Mouse (Mus musculus): ENCODE results near the gene Atad5.

Atad5 gene

DNA sequence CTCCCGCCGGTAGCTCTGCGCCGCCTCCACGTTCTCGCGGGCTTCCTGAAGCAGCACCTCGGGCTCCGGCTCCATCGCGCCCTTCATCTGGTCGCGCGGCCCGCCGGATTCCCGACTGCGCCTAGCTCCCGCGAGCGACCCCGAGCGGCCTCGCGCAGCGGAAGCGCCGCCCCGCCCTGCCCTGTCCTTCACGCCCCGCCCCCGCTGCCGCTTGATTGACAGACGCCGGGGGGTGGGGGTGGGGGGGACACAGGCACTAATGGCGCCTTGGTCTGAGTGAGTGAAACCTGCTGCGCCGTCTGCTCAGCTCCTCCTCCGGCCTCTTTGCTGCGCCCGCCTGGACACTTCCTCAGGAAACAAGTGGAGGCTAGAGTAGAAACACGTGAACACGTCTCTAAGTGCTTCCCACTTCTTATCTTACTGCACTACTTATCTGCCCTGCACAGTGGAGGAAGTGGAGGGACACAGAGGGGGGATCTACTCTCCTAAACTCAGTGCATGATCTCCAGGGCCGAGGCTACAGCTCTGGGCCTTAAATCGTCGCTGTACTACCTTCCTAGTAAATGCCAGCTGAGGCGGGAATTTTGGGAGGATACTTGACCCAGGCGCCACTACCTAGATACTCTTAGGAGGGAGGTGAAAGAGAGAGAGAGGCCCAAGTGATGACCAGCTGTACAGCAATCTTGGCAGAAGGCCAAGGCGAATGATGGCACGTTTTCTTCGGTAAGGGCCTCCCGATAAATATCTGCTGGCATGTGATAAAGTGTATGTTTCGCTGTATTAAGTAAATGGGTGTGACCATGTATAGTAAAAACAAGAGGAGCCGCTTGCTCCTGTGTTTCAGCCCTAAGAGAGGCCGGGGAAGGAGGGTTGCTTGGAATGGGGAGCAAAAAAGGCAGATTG lies 8.1 kb upstream of the Atad5 start, which contains the start of gene Crlf3:
Crlf3 (minus strand) TSS at position 166 of the 903 bp plus-strand sequence.
- peak; percentile 89 to 91 for DNase-seq (ENCODE audit: low spot score in 2 of 2)

DNA sequence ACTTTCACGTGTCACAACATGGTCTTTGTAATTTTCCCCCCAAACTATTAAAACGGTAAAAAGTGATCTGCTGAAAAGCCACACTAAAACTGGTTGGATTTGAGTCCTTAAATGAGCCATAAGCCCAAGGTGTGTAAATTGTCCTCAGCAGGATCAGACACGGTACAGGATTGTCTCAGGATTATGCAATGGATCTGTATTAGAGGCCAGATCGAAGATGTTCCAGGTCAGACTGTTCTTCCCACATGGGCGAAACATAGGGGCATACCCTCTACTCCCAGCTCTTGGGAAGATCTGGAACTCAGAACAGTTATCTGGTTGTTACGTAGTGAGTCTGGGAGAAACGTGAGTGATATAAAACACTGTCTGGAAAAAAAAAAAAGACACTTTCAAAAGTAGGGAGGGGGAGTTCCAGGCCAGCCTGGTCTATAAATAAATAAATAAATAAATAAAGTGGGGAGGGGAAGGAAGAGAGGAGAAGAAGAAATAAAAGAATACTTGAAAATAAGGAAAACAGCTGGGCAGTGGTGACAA lies 7.3 kb upstream of the Atad5 start:
- DNase-seq (ENCODE audit: low spot score in 2 of 2) = no peak

GRCm38 (mm10) chr11:80085356-80086055 lies 3.7 kb upstream of the Atad5 start:
- no peak for DNase-seq (ENCODE audit: low spot score in 2 of 2)

GRCm38 (mm10) chr11:80086844-80087243 lies 2.4 kb upstream of the Atad5 start:
- peak; percentile 73 to 88 for DNase-seq (ENCODE audit: low spot score in 2 of 2)

- DNase-seq (ENCODE audit: low spot score in 2 of 2) = no peak
These were observed 616 bp downstream of the Atad5 start for GRCm38 (mm10) chr11:80089817-80090214.

GRCm38 (mm10) chr11:80090555-80091164 lies 1.5 kb downstream of the Atad5 start:
- no peak for DNase-seq (ENCODE audit: low spot score in 2 of 2)

DNA sequence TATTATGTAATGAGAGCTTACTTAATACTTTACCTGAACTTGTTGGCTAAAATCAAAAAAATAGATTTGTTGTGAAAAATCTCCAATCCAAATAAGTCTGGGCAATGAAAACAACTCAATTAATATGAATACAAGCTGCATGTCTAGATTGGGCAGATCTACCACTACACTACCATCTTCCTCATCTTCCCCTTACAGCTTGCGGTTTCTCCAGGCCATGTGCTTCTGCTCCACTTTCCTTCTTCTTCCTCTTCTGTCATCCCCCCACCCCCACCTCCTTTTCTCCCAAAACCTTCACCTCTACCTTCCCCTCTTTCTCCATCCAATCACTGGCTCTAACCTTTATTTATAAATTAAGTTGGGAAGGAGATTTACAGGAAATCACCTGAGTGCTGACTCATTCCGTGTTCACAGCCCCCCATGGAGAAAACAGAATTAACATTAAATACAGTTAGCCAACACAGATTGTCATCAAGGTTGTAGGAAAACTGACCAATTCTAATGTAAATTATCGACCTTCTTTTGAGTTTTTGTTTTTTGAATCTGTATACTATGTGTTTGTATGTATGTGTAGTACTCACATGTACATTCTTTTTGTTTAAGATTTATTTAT lies 9.3 kb downstream of the Atad5 start:
- no peak for DNase-seq (ENCODE audit: low spot score in 2 of 2)

DNA sequence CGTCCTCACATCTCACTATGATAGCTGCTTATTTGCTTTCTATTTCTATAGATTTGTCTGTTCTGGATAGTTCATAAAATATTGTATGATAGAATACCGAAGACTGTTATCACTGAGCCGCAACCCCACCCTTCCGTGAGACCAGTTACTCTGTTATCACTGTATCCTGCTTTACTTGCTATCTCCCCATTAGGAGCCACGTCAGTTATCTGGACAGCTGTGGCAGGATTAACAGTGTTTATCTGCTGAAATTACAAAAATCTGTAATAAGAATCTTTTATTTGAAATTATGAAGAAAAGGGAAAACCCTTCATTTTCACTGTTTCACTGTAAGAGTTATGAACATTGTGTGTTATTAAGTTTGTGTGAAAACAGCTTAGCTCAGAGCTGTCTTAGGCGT lies 12.1 kb downstream of the Atad5 start:
- DNase-seq (ENCODE audit: low spot score in 2 of 2) = no peak

- DNase-seq (ENCODE audit: low spot score in 2 of 2) = no peak
These were observed 15.2 kb downstream of the Atad5 start for GRCm38 (mm10) chr11:80104407-80104806.

DNA sequence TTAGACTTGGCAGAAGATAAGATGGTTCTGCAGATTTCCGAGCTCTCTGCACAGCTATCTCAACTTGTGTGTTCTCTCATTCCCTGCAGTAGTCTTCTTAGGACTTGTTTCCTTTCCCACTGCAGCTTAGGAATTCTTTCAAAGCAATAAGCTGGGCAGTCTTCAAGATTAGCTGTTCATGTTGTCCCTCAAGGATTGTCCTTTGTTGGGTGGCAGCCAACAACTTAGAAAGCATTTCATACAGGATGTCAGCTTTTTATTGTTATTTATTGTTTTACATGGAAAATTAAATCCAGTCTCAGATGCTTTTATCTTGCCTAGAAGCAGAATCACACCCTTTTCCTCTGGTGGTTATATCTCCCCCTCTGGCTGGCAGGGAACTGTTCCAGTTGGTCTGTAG lies 27.2 kb downstream of the Atad5 start:
- no peak for DNase-seq (ENCODE audit: low spot score in 2 of 2)

- DNase-seq (ENCODE audit: low spot score in 2 of 2) = no peak
These were observed 42.9 kb downstream of the Atad5 start for GRCm38 (mm10) chr11:80132050-80132449.

DNA sequence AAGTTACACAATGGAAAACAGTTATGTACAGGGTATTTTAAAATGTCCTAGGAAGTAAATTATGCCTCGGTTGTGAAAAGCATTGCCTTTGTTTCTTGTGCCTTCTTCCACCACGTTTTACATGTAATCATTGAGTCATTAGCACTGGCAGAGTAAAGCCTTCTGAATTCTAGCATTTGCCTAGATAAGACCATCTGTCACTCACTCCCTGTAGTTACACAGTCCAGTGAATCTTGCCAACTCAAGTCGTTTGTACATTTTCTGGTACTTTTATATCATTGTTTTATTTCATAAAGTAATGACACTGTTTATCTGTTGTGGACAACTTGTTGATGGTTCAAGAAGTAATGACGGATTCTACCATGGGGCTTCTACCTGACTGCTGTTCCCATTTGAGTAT lies 45.5 kb downstream of the Atad5 start:
- DNase-seq (ENCODE audit: low spot score in 2 of 2) = no peak

DNA sequence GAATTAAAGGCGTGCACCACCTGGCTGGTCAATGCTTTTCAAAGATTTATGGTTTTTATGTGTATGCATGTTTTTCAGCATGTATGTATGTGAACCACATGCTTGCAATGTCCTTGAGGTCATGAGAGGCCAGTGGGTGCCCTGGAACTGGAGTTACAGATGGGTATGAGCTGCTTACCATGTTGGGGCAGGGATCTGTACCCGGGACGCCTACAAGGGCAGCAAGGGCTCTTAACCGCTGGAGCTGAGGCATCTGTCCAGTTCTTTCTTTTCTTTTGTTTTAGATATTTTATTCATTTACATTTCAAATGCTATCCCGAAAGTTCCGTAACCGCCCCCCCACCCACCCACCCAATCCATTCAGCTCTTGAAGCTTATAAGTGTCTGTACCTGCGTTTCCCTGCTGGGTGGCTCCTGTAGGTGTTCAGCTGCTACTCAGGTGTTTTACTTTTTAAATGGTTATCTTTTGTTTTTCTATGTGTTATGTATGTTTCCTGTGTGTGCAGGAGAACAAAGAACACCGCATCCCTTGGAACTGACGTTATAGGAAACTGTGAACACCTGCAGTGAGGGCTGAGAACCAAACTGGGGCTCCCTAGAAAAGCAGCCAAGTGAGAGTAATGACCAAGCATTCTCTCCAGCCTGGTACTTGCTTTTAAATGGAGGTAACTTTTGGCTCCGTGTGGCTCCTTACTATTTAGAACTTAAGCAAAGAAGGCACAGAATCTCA lies 46.9 kb downstream of the Atad5 start:
- DNase-seq (ENCODE audit: low spot score in 2 of 2) = no peak

DNA sequence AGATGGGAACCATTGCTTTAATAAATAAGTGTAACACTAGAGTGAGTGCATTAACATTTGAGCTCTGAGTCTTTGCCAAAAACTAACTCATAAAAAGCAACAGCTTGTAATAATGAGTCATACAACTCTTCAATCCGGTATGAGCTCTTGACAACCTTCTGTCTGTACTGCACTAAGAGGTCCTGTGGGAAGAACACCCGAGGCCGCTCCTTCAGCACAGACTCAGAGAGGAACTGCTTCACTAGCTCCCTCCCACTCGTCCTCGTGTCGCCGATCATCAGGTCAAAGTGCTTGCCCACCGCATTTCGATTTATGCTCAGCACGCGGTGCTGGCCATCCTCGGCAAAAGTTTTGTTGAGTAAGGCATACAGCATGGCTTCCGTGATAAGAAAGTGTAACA lies 47.6 kb downstream of the Atad5 start:
- DNase-seq (ENCODE audit: low spot score in 2 of 2) = no peak

GRCm38 (mm10) chr11:80137773-80138172 lies 48.6 kb downstream of the Atad5 start:
- no peak for DNase-seq (ENCODE audit: low spot score in 2 of 2)

DNA sequence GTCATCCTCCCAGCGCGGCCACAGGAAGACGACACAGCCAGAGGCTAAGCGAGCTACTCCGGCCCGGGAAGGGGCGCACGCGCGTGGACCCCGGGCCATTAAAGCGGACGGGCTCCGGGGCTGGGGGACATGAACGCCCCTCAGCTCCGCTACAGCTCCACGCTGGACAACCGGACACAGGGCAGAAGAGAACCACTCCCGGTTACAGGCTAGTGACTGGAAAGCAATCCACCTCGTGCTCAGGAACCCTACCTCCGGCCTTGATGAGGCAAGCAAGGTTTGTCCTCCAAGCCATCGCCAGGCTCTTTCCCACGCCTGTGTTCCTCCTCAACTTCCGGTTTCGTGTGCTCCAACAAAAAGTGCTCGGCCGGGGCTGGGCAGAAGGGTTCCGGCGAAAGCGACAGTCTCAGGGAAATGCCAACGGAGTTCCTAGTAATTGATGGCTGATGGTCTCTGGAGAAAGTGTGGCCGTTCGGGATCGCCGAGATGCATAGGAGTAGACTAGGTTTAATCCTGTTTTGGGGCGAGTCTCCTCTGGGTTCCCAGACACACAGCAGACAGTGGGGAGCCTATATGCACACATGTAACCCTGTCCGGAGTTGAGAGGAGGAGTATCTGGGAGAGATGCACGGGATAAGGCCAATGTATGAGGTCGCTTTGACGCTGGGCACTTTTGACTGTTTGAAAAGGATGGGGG lies 52.8 kb downstream of the Atad5 start, which contains the start of gene Tefm:
Tefm (minus strand) TSS at position 351 of the 697 bp plus-strand sequence.
- peak; percentile 52 to 75 for DNase-seq (ENCODE audit: low spot score in 2 of 2)

GRCm38 (mm10) chr11:80142872-80143271 lies 53.7 kb downstream of the Atad5 start:
- no peak for DNase-seq (ENCODE audit: low spot score in 2 of 2)

- DNase-seq (ENCODE audit: low spot score in 2 of 2) = peak in 1 of 2 experiments; percentile 19
These were observed 56.6 kb downstream of the Atad5 start for GRCm38 (mm10) chr11:80145787-80146275.

DNA sequence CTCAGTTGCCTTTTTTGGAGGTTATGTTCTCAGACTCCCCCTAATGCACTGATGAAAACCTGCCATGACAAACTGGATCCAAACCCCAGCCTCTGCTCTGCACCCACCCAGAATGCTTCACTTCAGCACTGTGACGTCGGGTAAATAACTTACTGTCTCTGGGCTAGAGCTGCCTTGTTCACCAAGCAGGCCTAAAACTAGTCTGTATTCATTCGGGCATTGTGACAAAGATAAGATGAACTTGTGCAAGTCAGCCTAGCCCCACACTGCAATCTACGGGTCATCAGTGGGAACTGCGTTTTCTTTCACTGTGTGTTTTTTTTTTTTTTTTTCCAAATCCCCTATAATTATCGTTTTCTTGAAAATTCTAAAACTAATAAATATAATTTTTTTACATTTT lies 58.5 kb downstream of the Atad5 start:
- no peak for DNase-seq (ENCODE audit: low spot score in 2 of 2)

GRCm38 (mm10) chr11:80148313-80148712 lies 59.1 kb downstream of the Atad5 start:
- DNase-seq (ENCODE audit: low spot score in 2 of 2) = no peak

Measured in spleen, postnatal 14 days (tissue).